Mouse (Mus musculus) thymus, adult 18-20 months (tissue): ENCODE results near the gene Islr.

Experiments used
- DNase-seq, 2 experiments: peaks; one replicate each; pipeline ENCODE4 v3.0.0; 2022; ENCODE audit warnings: mixed read lengths in 2 of 2

The Islr gene

DNA sequence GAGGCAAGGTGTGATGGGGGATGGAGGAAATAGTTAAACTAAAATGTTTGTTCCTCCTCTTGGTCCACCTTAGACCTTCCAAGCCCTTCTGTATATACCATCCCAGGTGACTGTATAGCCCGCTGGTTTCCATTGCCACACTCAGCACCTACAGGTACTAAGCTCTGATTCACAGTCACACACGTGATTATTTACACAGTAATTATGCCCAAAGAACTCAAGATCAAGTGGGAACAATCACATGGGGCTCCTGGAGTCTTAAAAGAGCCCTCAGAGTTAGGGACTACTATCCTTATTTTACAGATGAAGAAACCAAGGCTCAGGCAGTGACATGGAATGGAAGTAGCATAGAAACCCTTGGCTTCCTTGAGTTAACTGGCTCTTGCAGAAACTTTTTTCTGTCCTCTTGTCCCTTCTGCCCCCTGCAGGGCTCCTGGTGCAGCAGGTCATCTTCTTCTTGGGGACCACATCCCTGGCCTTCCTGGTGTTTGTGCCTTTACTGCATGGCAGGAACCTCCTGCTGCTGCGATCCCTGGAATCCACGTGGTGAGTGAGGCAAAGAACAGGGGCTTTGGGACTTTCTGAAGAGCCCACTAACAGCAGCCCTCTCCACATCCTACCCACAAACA, 53.3 kb downstream of the Islr start:
- no peak for DNase-seq

GRCm38 (mm10) chr9:58148806-58149205, 55.3 kb downstream of the Islr start:
- no peak for DNase-seq

- no peak for DNase-seq
Measured at GRCm38 (mm10) chr9:58145417-58145816, 58.7 kb downstream of the Islr start.

GRCm38 (mm10) chr9:58144664-58145063, 59.4 kb downstream of the Islr start:
- no peak for DNase-seq

- no peak for DNase-seq
Measured at GRCm38 (mm10) chr9:58143419-58143818, 60.7 kb downstream of the Islr start.

- DNase-seq, result peak; percentile 20 to 30
Measured at GRCm38 (mm10) chr9:58139947-58140346, 64.2 kb downstream of the Islr start.

DNA sequence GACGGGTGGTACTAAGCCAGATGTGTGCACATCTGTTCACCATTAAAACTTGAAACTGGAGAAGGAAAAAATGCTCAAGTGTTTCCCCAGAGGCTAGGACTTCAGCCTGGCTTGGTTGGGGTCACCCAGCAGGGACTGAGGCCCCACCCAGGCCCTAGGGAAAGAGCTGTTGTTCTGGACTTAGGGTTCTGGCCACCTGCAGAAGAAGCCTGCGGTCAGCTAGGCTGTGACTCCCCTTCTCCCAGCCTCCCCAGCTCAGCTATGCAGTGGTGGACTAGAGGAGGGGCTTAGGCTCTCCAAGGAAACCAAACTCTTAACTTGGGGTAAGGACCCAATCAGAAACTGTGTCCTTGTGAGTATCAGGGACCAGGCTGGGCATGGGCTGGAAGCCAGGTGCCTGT, 68.2 kb downstream of the Islr start:
- DNase-seq, result no peak

- no peak for DNase-seq
Measured at GRCm38 (mm10) chr9:58134906-58135305, 69.2 kb downstream of the Islr start.

DNA sequence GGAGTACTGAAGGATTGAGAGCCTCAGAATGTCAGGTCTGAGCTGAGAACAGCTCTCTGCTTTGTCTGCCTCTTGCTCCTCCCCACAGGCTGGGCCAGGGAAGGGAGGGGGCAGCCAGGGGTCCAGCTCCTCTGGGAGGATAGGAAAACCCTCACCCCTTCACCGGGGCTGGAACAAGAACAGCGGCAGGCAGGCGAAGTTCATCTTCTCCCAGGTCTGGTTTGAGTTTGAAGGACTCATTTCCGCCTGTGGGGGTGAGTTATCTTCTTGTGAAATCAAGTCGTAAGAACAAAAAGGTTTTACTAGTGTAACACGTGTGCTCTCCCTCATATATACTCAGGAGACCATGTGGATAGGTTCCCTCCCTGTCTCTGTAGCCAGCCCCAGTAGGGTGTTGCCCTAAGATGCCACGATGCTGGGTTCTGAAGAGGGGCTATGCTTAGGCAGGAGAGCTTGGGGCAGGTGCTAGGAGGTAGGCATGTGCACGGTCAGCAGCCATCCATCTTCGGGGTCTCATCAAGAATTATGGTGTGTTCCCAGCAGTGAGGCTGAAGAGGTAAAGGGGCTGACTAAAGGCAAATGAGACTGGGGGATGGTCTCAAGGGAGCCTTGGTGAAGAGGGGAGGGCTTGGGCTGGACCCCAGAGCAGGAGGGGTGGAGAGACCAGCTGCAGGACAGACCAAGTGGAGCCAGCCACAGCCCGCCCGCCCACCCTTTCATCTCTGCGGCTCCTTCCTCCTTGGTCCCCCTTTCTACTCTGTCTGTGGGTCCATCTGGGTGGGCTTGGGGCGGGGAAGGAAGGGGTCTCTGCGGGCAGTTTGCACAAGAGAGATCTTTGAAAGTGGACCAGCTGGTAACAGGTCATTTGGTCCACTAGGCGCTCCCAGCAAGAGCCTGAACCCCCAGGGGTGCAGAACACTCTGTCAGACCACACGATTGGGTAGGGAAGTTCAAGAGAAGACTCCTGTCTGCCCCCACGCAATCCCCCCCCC, 69.9 kb downstream of the Islr start:
- DNase-seq, result no peak

DNA sequence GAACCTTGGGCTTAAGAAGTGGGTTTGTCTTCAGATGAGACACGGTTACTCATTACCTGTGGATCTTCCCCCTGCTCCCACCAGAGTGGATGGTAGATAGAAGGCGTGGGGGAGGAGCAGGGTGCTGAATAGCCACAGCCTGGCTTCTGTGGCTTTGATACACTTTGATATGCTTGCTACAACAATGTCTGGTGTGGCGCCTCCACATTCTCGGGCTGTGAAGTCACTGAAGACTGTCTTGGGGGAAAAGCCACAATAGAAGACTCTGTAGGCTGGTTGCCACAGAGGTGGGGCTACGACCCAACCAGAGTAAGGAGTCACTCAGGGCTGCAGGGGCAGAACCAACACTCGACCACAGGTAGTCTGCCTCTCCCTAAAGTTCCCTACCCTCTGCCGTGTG, 72.4 kb downstream of the Islr start:
- no peak for DNase-seq

- no peak for DNase-seq
Measured at GRCm38 (mm10) chr9:58130909-58131308, 73.2 kb downstream of the Islr start.

DNA sequence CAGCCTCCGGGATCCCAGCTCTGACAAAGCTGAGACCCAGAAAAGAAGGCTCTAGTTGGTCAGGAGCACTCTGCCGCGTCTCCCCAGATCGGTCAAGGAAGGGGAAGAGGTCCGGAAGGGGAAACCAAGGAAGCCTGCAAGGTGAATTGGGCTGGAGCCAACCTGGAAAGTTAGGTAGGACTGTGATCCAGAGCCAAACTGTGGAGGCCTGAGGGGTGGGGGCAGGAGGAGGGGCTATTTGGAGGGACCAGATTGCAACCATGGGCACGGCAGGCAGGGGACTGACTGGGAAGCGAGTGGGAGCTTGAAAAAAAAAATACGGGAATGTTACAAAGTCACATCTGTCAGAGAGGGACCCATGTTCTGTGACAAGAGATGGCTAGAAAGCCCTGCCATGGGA, 74.6 kb downstream of the Islr start:
- DNase-seq, result no peak

DNA sequence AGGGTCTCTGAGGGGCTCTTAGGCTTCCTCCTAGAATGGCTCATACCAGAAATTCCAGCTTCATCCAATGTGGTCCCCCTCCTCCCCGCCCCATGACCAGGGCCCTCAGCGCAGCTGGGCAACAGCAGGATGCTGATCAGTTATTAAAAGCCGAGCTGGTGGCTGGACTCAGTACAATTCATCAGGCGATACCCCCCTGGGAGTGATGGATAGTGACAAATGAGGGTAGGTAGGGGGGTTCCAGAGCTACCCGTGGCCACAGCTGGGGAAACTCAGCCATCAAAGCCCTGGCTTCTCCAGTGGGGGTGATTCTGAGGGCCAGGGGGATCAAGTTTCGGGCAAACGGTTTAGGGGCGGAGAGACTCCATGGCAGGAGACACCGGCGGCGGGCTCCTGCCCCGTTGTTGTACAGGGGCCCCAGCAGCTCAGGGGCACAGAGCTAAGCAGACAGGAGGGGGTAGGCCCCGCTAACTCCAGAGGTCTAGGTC, 75.1 kb downstream of the Islr start:
- no peak for DNase-seq

DNA sequence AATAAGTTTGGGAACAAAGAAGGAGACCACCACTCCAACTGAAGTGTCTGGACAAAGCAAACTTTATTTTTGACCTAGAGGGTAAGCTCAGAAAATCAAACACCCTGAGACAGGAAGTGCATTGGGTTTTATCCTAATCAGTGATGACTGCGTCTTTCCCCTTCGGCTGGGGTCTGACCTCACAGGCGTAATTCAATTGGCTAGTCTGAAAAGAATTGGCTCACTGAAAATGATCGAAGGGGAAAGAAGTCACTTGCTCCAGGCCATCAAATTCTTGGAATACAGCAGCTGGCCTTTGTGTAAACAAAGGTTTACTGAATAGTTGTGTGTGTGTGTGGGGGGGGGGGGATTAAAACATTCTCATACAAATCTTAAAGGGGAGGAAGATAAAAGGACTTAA, 78.3 kb downstream of the Islr start:
- DNase-seq, result no peak

DNA sequence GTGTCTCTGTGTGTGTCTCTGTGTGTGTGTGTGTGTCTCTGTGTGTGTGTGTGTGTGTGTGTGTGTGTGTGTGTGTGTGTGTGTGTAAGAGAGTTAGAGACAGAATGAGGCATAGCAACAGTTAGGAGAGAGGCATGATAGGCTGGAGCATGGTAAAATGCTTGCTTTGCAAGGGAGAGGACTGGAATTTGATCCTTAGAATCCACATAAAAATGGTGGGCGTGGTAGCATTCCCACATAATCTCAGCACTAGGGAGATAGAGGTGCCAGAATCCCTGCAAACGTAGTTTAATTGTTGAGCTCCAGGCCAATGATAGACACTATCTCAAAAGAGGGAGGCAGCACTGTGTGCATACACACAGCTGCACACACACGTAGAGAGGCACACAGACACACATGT, 79.0 kb downstream of the Islr start:
- no peak for DNase-seq

DNA sequence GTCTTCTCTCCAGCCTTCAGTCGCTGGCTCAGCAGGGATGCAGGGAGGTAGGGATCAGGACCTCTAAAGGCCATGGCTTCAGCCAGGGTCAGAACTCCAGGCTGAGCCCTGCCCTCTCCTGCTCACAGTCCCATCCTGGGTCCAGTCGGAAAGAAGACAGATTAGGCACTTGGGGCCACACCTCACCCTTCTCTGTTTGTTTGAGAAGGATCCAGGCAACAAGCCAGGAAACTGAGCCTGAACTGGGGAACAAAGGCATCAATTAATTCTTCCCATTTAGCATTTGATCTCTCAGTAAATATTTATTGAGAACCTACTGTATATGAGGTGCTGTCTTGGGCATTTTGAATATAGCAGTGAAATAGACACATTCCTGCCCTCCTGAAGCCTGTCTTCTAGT, 85.4 kb downstream of the Islr start, which contains the start of gene Ccdc33:
Gene Ccdc33 (minus strand): TSS at position 153 of the 400 bp plus-strand sequence.
- DNase-seq, result no peak

- DNase-seq, result no peak
Measured at GRCm38 (mm10) chr9:58116024-58116651, 88.0 kb downstream of the Islr start.

DNA sequence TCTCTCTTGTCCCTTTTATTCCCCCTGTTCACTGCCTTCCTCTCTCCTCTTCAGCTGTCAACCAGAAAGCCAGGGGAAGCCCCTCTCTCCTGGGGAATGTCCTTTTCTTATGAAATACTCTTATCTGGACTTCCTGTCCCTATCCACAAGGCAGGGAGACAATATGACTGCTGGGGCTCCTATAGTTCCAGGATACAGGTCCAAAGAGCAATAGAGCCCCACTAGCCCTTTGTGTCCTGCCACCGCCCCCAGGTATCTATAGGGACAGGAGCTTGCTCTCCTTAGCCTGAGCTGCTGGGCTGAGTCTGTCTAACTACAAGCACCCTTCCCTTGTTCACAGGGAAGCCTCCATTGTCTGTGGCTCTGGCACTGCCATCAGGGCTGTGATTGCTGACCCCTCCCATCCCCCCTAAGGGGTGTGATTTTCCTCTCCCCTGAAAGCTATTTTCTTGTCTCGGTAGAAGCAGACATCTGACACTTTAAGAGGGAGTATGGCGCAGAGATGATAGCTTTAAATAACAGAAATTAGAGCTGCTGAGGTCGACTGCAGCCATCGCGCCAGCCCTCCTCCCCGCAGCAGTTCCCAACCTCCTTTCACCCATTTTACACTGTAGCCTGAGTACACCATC, 88.7 kb downstream of the Islr start:
- no peak for DNase-seq

DNA sequence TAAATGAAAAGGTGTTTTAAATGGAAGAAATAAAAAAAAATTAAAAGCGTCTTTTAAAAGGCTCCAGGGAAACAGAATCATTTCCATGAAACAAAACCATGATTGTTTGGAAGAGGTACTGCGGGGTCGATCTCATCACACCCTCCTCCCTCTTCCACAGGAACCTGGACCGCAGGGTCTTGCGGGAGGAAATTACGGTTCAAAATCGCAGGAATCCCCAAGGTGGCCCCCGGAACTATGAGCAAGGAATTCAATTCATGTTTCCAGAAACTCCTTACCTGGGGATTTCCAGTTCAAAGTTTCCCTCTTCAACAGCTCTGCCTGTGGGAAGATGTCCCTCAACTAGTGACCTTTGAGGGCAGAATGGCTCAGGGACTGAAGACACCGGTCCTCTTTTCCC, 90.1 kb downstream of the Islr start:
- DNase-seq, result no peak

DNA sequence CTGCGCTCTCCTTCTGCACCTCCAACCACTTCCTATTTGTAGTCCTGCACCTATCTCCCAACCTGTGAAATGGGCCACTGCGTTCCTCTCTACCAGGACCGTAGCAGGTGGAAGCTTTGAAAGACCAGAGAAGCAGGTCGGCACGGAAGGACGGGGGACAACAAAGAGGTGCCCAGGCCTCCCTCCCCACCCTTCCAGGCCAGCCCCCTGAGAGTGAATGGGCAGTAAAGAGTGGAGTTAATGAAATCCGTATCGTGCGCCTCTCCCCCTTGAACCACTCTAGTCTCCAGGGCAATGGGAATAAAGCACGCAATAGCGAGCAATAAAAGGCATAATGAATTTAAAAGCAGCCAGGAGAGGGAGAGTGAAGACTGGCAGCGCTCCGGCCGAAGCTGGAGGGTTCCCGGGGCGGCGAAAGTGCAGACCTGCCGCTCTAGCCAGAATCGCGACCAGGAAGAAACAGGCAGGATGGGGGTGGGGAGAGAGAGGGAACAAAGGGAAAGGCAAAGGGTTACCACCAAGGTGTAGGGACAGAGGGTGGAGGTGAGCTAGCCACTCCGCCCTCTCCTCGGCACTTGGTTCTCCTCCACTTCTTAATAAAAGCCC, 90.7 kb downstream of the Islr start:
- no peak for DNase-seq

DNA sequence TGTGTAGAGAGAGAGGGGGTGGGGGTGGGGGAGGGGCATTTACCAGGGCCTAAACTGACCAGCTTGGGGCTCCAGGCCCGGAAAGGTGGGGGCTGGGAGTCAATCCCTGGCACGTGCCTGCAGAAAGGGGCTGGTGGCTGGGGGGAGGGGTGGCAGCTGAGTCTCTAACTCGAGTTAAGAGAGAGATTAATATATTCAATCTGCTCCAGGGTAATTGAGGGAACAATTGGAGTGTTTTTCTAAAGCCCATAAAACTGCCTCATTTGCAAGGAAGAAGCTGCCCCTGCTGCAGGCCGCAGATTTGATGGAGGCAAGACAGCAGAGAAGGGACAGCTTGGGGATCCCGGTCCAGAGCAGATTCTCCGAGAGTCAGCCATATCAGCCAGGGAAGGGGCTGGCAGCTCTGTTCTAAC, 91.2 kb downstream of the Islr start:
- DNase-seq, result no peak

DNA sequence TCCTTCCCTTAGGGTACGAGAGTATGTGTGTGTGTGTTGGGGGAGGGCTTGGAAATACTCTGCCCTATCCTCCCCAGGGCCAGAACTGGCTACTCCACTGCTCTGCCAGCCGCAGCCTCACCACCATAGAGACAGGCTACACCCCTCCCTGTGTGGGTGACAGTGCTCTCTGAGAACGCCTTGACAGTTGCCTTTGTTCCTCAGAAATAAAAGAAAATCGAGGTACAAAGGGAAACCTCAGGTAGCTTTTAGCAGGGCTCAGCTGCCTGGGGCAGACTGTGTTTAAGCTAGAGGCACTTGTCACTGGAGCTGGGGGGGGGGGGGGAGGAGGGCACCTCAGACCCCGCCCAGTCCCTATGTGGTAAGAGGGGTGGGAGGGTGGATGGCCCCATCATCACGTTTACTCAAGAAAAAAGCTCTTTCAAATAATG, 91.8 kb downstream of the Islr start:
- peak; percentile 48 to 75 for DNase-seq
